Mouse (Mus musculus) lung, embryonic 14.5 days (tissue): ENCODE data around the gene Pccb. TPM values are rescaled to one million over a fixed set of nuclear protein-coding genes. Genes with fewer than 3 reads are reported as not detected.
A peak's percentile ranks its signal among the peaks of the same experiment; 100 is the strongest.

Source experiments
- ATAC-seq: fragments of 200-750 bp; cut with Nextera tagmentation; 2 replicates; pipeline ENCODE4 v1.8.0; 2017; ENCODE audit warnings: mild to moderate bottlenecking, moderate TSS enrichment, moderate library complexity; ENCODE audit not compliant: insufficient read depth
- DNase-seq: peaks from one replicate; pipeline ENCODE4 v3.0.0-alpha.2; 2015
- H3K27ac ChIP-seq: fragments of 300-500 bp; sonication (generic); 2 replicates; pipeline ENCODE4 v1.5.1; 2014; ENCODE audit warnings: low read depth, mild to moderate bottlenecking, moderate library complexity
- H3K27me3 ChIP-seq: fragments of 300-500 bp; sonication (generic); 2 replicates; pipeline ENCODE4 v1.6.1; 2014; ENCODE audit warnings: low read length, control low read depth; ENCODE audit not compliant: insufficient read depth
- H3K36me3 ChIP-seq: fragments of 300-500 bp; sonication (generic); 2 replicates; pipeline ENCODE4 v1.6.1; 2014; ENCODE audit warnings: control low read depth; ENCODE audit not compliant: insufficient read depth
- H3K4me1 ChIP-seq: fragments of 300-500 bp; sonication (generic); 2 replicates; pipeline ENCODE4 v1.6.1; 2014; ENCODE audit warnings: antibody characterized with exemption, control low read depth; ENCODE audit not compliant: insufficient read depth
- H3K4me2 ChIP-seq: fragments of 300-500 bp; sonication (generic); 2 replicates; pipeline ENCODE4 v1.6.1; 2014; ENCODE audit warnings: mild to moderate bottlenecking
- H3K4me3 ChIP-seq: fragments of 300-500 bp; sonication (generic); 2 replicates; pipeline ENCODE4 v1.5.1; 2014; ENCODE audit warnings: low read depth, low read length
- H3K9ac ChIP-seq: fragments of 300-500 bp; sonication (generic); 2 replicates; pipeline ENCODE4 v1.6.1; 2014
- H3K9me3 ChIP-seq: fragments of 300-500 bp; sonication (generic); 2 replicates; pipeline ENCODE4 v1.6.1; 2016; ENCODE audit warnings: low read depth, low read length, control low read depth
- CTCF ChIP-seq: IDR thresholded peaks from 2 replicates; pipeline ENCODE4 v1.5.1; 2016; ENCODE audit warnings: antibody characterized with exemption, low read depth
- WGBS: fragments of 180-500 bp; shearing (Covaris S2); extraction: QIAGEN DNeasy Blood & Tissue Kit; methylation state at CpG from one replicate; pipeline ENCODE4 v1.1.7; 2014; 5-methylcytosine and 5-hydroxymethylcytosine counted together
- polyA plus RNA-seq: library from polyadenylated mRNA; unstranded; fragments of >200 nt; fragmentation: Nextera tagmentation; extraction: Ambion mirVana; gene quantifications from 2 replicates; pipeline ENCODE4 v1.2.1, GENCODE M21; 2014

Pccb gene
- polyA plus RNA-seq, 1 experiment from 2014 or later: 22.4 TPM

DNA sequence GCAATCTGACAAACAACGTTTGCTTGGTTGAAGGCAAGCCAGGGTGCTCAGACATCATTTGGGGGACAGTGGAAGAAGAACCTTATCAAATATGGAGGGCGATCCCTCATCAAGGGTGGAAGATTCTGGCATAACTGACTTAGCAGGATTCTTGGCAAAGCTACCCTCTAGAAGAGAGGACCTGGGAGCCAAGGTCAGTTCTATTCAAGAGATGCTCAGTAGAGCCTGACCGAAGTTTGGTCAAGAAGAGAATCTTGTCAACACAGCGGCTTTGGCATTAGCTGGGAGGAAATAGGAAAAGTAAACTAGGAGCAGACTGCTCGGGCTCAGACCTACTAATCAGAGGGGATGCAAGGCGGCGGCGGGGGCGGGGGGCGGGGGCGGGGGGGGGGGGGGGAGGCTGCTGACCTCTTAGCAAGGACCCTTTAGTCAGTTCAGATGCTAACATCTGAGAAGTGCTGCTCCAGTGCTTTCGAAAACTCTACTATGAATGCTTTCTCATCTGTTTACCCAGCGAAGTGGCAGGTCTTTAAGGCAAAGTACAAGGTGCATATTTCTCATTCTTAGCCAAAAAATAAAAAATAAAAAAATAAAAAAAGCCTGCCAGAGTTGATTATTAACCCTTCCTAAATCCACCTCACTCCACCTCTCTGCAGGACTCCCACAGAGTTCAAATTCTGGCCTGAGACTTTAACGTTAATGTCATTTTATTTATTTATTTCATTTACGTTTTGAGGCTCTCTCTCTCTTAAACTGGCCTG lies 1.3 kb upstream of the Pccb start:
- H3K9ac ChIP-seq: no peak overlapping the region
- no peak for DNase-seq
- ATAC-seq: no peak
- H3K27ac ChIP-seq: no peak overlapping the region
- H3K27me3 ChIP-seq: no peaks in the 10 kb centered on the region
- WGBS: 68% methylated on average over 15 of the region's 15 CpGs
- H3K36me3 ChIP-seq: no peaks in the 10 kb centered on the region
- H3K9me3 ChIP-seq: no peaks in the 10 kb centered on the region
- TF ChIP-seq CTCF: no peak
- H3K4me3 ChIP-seq: no peak overlapping the region
- peaks cover 3% of the 10 kb centered on the region; the same call in 1 of the 2 replicates for H3K4me1 ChIP-seq
- H3K4me2 ChIP-seq: no peak overlapping the region

DNA sequence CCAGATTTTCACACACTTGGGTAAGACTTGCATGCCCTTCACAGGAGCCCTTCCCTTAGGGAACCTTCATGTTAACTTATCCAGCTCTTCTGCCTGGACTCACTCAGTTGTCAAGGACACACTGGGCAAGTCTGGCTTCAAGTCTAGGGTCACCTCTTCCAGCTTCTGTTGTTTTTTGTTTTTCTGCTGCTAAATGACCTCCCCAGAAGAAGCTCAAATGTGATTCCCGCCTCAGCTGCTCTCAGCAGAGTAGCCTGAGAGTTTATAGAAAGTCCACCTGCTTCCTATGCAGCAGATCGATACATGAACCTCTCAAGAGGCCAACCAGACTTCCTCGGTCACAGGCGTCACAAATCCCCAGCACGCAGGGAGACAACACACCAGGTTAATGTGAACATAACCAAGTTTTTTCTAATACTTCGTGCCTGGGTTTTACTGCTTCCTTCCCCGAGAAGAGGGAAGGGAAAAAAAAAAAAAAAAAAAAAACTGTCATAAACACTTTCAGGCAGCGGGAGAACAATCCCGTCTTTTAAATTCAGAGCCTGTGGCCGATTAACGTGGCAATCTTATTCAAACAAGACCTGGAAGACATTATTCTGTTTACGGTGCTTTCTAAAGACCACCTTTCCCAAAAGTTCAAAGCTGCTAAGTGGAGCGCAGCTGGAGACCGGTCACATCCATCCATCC lies 794 bp downstream of the Pccb start:
- no peaks in the 10 kb centered on the region for H3K27me3 ChIP-seq
- 2% methylated on average over 14 of the region's 14 CpGs for WGBS
- H3K9me3 ChIP-seq: no peaks in the 10 kb centered on the region
- H3K4me1 ChIP-seq: peaks cover 3% of the 10 kb centered on the region; the same call in 1 of the 2 replicates
- peak overlapping the region; percentile 55 for H3K4me2 ChIP-seq
- DNase-seq: no peak
- no peak for TF ChIP-seq CTCF
- H3K9ac ChIP-seq: peak overlapping the region; percentile 69
- H3K27ac ChIP-seq: peak overlapping the region; percentile 97
- no peak for ATAC-seq
- 0 out of 2 replicates have a peak, but pooled peaks cover 6% of the 10 kb centered on the region for H3K36me3 ChIP-seq
- H3K4me3 ChIP-seq: peak overlapping the region; percentile 62

DNA sequence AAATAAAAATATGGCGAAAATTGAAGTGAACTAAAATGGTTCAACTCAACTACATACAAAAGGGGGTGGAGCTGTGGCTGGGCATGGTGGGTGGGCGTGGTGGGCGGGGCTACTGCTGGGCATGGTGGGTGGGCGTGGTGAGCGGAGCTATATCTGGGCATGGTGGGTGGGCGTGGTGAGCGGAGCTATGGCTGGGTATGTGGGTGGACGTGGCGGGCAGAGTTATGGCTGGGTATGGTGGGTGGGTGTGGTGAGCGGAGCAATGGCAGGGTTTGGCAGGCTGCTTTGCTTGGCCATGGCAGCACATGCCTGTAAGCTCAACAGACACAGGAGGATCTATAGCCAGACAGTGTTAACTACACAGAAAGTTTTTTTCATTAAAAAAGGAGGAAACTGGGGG lies 15.9 kb downstream of the Pccb start:
- Histone ChIP-seq H3K9ac (no peak overlapping the region), H3K27ac (no peak overlapping the region), H3K4me3 (no peak overlapping the region), H3K9me3 (no peaks in the 10 kb centered on the region), H3K36me3 (no peaks in the 10 kb centered on the region), H3K27me3 (no peaks in the 10 kb centered on the region), H3K4me1 (no peaks in the 10 kb centered on the region), H3K4me2 (no peak overlapping the region)
- no peak for DNase-seq
- no peak for TF ChIP-seq CTCF
- 98% methylated on average over 10 of the region's 10 CpGs for WGBS
- no peak for ATAC-seq

DNA sequence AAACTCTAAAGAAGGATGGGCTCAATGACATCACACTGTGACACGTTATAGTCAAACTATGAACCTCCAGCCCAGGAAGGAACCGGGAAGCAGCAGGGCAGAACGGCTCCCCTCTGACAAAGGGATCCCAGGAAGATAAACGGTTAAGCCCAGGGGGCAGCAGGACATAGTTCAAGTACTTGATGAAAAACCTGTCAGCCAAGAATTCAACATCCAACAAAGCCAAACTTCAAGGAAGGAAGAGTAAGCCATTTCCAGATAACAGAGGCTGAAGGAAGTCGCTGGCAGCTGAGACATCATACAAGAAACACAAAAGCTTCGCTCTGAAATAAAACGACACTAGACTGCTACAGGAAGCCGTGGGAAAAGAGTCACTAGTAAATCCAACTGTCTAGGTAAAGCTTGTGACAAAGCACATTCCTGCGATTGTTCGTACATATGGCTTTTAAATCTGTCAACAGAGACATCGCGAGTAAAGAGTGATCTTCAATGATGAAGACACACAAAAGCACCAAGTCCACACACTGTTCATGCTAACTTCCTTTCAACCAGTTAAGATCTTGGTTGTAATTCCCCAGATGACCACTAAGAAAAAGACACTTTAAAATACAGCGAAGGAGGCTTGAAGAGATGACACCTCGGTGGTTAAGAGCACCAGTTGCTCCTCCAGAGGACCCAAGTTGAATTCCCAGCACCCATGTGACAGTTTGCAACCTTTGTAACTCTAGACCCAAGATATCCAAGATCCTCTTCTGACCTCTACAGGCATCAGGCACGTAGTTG lies 16.8 kb downstream of the Pccb start:
- ATAC-seq (peak; percentile 65; the same call in 1 of the 2 replicates), DNase-seq (peak; percentile 52)
- no peaks in the 10 kb centered on the region for H3K27me3 ChIP-seq
- H3K36me3 ChIP-seq: no peaks in the 10 kb centered on the region
- H3K4me1 ChIP-seq: no peaks in the 10 kb centered on the region
- H3K9ac ChIP-seq: no peak overlapping the region
- no peak overlapping the region for H3K4me3 ChIP-seq
- 0 out of 2 replicates have a peak, but pooled peaks have one; percentile 3 for TF ChIP-seq CTCF
- peak overlapping the region; percentile 61; the same call in 1 of the 2 replicates for H3K27ac ChIP-seq
- H3K4me2 ChIP-seq: no peak overlapping the region
- 37% methylated on average over 15 of the region's 15 CpGs for WGBS
- H3K9me3 ChIP-seq: no peaks in the 10 kb centered on the region

DNA sequence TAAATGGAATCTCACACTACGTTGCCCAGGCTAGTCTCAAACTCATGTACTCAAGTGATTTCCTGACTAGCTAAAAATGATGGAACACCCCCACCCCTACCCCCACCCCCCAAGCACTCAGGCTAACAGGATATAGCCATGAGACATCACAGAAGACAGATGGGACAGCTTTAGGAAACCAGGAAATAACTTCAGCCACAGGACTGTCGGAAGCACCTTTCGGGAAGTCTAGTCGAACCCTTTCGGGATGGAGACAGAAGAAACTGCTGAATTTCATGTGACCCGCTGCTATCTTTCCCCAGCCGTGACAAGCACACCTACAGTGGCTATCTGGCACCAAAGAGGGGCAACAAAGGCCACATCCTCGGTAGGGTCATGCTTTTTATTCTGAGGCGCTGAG lies 19.4 kb downstream of the Pccb start:
- Histone ChIP-seq H3K27ac (no peak overlapping the region), H3K4me1 (no peaks in the 10 kb centered on the region), H3K36me3 (peaks cover 9% of the 10 kb centered on the region; the same call in 1 of the 2 replicates), H3K4me3 (no peak overlapping the region), H3K27me3 (no peaks in the 10 kb centered on the region), H3K9ac (no peak overlapping the region), H3K9me3 (no peaks in the 10 kb centered on the region), H3K4me2 (no peak overlapping the region)
- WGBS: 88% methylated on average over 9 of the region's 9 CpGs
- ATAC-seq: no peak
- DNase-seq: peak; percentile 7
- no peak for TF ChIP-seq CTCF

DNA sequence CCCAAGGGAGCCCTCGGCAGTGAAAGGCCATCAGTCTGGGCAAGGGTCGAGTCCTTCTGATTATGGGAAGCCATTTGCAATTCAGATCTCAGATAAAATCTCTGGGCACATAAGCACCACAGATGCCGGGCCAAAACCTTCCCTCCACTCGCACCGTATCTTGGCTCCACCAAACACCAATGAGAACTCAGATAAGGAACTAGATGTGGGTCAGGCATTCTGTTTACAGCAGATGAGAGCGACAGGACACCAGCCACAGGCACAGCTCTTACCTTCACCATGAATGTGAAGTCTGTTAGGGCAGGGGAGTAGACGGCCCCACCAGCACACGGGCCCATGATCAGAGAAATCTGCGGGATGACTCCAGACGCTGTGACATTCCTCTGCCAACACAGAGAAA lies 22.3 kb downstream of the Pccb start:
- WGBS: 62% methylated on average over 10 of the region's 10 CpGs

More for the DNA sequence above, 22.3 kb downstream of the Pccb start:
- Histone ChIP-seq H3K4me2 (no peak overlapping the region), H3K4me1 (no peaks in the 10 kb centered on the region), H3K27ac (no peak overlapping the region), H3K9me3 (no peaks in the 10 kb centered on the region), H3K4me3 (no peak overlapping the region), H3K36me3 (peaks cover 9% of the 10 kb centered on the region; the same call in 1 of the 2 replicates), H3K27me3 (no peaks in the 10 kb centered on the region), H3K9ac (no peak overlapping the region)
- DNase-seq (no peak), ATAC-seq (no peak)
- no peak for TF ChIP-seq CTCF
